Mouse (Mus musculus) liver, embryonic 16.5 days (tissue): Measurements from ENCODE around the gene Otub1. TPM values are rescaled to one million over a fixed set of nuclear protein-coding genes. Genes with fewer than 3 reads are reported as not detected.

ENCODE experiments used
- ATAC-seq: fragments of 200-750 bp; cut with Nextera tagmentation; 2 replicates; pipeline ENCODE4 v1.8.0; 2017; ENCODE audit warnings: low read depth, mild to moderate bottlenecking, moderate number of reproducible peaks, moderate library complexity
- H3K27ac ChIP-seq: fragments of 300-500 bp; sonication (generic); 2 replicates; pipeline ENCODE4 v1.5.1; 2014; ENCODE audit warnings: mild to moderate bottlenecking, low read length
- H3K27me3 ChIP-seq: fragments of 300-500 bp; sonication (generic); 2 replicates; pipeline ENCODE4 v1.6.1; 2014; ENCODE audit warnings: low read depth, low read length, mixed read lengths; ENCODE audit not compliant: control insufficient read depth, insufficient read depth
- H3K36me3 ChIP-seq: fragments of 300-500 bp; sonication (generic); 2 replicates; pipeline ENCODE4 v1.6.1; 2014; ENCODE audit warnings: mild to moderate bottlenecking; ENCODE audit not compliant: control insufficient read depth, insufficient read depth
- H3K4me1 ChIP-seq: fragments of 300-500 bp; sonication (generic); 2 replicates; pipeline ENCODE4 v1.6.1; 2014; ENCODE audit warnings: low read depth, low read length, mixed read lengths; ENCODE audit not compliant: control insufficient read depth
- H3K4me2 ChIP-seq: fragments of 300-500 bp; sonication (generic); 2 replicates; pipeline ENCODE4 v1.6.1; 2014; ENCODE audit warnings: low read depth, low read length, mixed read lengths
- H3K4me3 ChIP-seq: fragments of 300-500 bp; sonication (generic); 2 replicates; pipeline ENCODE4 v1.5.1; 2014; ENCODE audit warnings: low read depth, mild to moderate bottlenecking, low read length
- H3K9ac ChIP-seq: fragments of 300-500 bp; sonication (generic); 2 replicates; pipeline ENCODE4 v1.6.1; 2014; ENCODE audit warnings: low read depth, low read length
- H3K9me3 ChIP-seq: fragments of 300-500 bp; sonication (generic); replicated peaks from 2 replicates; pipeline ENCODE4 v1.6.1; 2016; ENCODE audit warnings: low read length; ENCODE audit not compliant: control insufficient read depth
- WGBS: fragments of 180-500 bp; shearing (Covaris S2); extraction: QIAGEN DNeasy Blood & Tissue Kit; methylation state at CpG from one replicate; pipeline ENCODE4 v1.1.7; 2014; ENCODE audit not compliant: insufficient replicate concordance; 5-methylcytosine and 5-hydroxymethylcytosine counted together
- polyA plus RNA-seq: library from polyadenylated mRNA; unstranded; fragments of >200 nt; fragmentation: Nextera tagmentation; extraction: Ambion mirVana; gene quantifications from 2 replicates; pipeline ENCODE4 v1.2.1, GENCODE M21; 2015

Otub1 gene
- 50.0 and 50.9 TPM in 2 replicates for polyA plus RNA-seq

DNA sequence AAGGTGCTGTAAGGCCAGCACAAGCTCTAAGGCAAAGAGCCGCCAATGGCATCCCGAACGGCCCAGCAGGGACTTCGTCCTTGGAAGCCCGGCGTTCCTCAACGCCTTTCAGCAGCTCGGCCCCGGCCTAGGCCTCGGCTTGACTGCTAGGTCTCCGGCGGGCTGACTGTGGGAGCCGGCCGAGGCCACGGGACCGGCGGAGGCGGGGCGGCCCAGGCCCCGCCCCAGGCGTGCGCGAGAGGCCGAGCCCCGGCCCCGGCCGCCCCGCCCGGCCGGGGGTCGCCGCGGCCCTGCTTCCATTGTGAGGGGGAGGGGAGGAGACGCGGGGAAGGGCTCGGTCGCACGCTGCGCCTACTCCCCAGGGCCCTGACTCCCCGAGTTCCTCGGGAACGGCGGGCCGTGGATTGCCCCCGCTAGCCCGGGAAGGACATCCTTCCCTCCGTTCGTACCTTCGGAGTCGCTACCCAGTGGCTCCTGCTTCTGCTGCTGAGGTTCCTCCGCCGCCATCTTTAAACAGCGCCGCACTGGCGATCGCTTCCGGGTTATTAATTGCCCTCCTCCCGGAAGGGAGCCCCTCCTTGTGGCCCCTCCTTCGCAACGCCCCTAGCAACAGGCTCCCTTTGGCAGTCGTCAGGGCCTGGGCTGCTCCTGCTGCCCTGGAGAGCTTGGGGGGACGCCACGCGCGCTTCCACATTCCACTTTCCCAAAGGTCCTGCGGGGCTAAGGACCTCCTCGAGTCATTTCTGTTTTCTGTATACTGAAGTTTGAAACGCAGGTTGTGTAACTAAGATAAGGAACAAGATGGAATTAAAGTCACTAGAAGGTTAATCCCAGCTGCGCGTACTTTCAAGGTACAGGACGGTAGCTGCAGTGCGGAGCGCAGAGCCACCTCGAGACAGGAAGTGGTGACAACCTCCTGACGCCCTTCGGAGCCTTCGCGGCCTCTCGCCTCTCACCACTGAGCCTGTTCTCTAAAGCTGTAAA is at the start of gene Otub1:
Gene Otub1 (minus strand): TSS at position 564 of the 984 bp plus-strand sequence.
- under 1% methylated on average over 79 of the region's 79 CpGs for WGBS
- peaks cover 33% of the 10 kb centered on the region for H3K4me1 ChIP-seq
- peak within 1 kb of the TSS; percentile 90 for H3K4me2 ChIP-seq
- H3K9me3 ChIP-seq, result no peaks in the 10 kb centered on the region
- peaks cover 18% of the 10 kb centered on the region for H3K36me3 ChIP-seq
- H3K9ac ChIP-seq, result peak within 1 kb of the TSS; percentile 83
- H3K27me3 ChIP-seq, result no peaks in the 10 kb centered on the region
- H3K27ac ChIP-seq, result peak within 1 kb of the TSS; percentile 99
- H3K4me3 ChIP-seq, result peak within 1 kb of the TSS; percentile 86
- peak; percentile 97 for ATAC-seq

DNA sequence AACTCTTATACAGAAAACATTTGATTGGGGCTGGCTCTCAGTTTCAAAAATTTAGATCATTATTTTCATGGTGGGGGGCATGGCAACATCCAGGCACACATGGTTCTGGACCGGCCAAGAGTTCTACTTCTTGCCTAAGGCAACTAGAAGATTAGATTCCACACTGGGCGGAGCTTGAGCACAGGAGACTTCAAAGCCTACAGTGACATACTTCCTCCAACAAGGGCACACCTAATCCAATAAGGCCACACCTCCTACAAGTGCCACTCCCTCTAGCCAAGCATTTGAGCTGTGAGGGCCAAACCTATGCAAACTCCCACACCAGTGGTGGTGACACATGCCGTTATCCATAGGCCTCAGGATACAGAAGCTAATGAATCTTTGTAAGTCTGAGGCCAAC is 39.9 kb upstream of the Otub1 start:
- Histone ChIP-seq H3K4me2 (no peak overlapping the region), H3K4me3 (no peak overlapping the region), H3K36me3 (no peaks in the 10 kb centered on the region), H3K9me3 (no peaks in the 10 kb centered on the region), H3K27me3 (no peaks in the 10 kb centered on the region), H3K27ac (no peak overlapping the region), H3K9ac (no peak overlapping the region), H3K4me1 (peaks cover 4% of the 10 kb centered on the region; the same call in 1 of the 2 replicates)
- 49% methylated on average over 3 of the region's 3 CpGs for WGBS
- no peak for ATAC-seq

DNA sequence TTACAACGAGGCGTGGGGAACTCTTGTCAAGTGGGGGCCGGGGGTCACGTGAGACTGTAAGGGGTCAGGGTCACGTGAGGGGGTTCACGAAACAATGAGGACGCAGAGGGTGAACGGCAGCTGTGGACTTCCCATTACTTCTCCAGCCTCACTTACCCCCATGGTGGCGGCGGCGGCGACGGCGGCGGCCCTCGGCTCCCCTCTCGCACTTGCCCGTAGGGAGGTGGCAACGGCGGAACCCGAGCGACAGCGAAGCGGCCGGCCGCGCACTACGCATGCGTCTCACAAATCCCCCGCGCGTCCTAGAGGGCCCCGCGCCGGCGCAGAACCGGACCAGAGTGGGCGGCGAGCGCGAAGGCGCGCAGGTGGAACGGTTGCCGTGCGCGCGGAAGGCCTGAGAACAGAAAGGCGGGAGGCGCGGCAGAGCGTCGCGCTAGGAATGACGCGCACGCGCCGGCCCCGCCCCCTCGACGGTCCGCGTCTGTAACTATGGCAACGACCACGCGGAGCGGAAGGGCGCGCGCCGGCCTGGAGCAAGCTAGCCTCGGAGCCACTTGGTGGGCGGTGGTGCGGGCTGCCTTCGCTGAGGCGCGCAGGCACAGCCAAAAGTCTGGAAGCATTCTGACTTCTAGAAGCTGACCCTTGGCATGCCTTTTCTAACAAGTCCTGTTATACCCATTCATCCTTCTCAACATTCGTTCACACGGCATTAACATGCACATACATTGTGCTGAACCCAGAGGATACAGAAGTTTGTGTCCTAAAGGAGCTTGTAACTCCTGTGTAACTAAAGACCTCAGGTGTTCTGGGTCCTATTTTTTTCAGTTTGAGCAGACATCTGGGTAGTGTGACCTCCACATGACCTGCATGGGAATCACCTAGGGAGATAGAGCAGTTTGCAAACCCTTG is 34.9 kb upstream of the Otub1 start, which contains the start of gene Naa40:
Gene Naa40 (minus strand): TSS at position 402 of the 909 bp plus-strand sequence.
- Histone ChIP-seq H3K4me2 (peak within 1 kb of the TSS; percentile 87), H3K36me3 (peaks cover 4% of the 10 kb centered on the region), H3K27ac (peak within 1 kb of the TSS; percentile 86), H3K4me3 (peak within 1 kb of the TSS; percentile 83), H3K4me1 (peaks cover 15% of the 10 kb centered on the region), H3K27me3 (no peaks in the 10 kb centered on the region), H3K9ac (peak within 1 kb of the TSS; percentile 89), H3K9me3 (no peaks in the 10 kb centered on the region)
- peak; percentile 98 for ATAC-seq
- WGBS, result under 1% methylated on average over 80 of the region's 80 CpGs

DNA sequence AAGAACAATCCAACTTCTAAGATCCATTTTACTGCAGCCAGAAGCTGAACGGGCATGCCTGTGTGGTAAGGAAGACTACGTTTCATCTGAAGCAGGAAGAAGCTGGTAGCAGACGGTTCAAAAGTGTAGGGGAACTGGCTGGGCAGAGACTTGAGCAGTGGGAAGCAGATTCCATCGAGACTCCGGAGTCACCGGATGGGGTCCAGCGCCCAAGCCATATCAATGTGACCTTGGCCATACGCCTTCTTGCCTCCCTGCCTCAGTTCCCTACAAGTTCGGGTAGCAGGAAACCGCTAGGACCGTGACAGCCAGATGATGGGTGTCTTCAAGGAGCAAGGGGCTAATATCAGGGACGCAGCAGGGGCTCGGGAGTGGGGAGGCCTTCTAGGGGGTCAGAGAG is 34.2 kb upstream of the Otub1 start:
- under 1% methylated on average over 13 of the region's 13 CpGs for WGBS
- Histone ChIP-seq H3K9ac (peak overlapping the region; percentile 89), H3K9me3 (no peaks in the 10 kb centered on the region), H3K4me1 (peaks cover 15% of the 10 kb centered on the region), H3K27ac (peak overlapping the region; percentile 86), H3K36me3 (peaks cover 4% of the 10 kb centered on the region), H3K4me2 (peak overlapping the region; percentile 87), H3K4me3 (peak overlapping the region; percentile 83), H3K27me3 (no peaks in the 10 kb centered on the region)
- no peak for ATAC-seq

DNA sequence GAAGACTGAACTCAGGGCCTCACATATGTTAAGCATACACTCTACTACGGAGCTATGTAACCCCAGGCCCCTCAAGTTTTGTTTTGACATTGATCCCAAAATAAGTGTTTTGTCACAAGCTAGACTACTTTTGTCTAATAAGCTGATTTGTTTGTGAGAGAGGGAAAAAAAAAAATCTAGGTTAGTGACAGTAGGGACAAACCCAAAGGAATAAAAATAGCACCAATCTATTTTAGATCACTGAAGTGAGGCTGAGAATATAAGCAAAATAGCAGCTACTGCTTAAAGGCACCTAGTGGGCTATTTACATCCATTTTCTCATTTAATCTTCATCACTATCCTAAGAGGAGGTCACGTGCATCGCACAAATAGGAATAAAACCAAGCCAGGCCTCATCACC is 33.5 kb upstream of the Otub1 start:
- Histone ChIP-seq H3K9ac (peak overlapping the region; percentile 89), H3K27ac (no peak overlapping the region; the same call in 1 of the 2 replicates), H3K27me3 (no peaks in the 10 kb centered on the region), H3K4me1 (peaks cover 15% of the 10 kb centered on the region), H3K9me3 (no peaks in the 10 kb centered on the region), H3K4me2 (peak overlapping the region; percentile 87), H3K4me3 (peak overlapping the region; percentile 83), H3K36me3 (peaks cover 6% of the 10 kb centered on the region)
- no peak for ATAC-seq
- 77% methylated on average over 3 of the region's 3 CpGs for WGBS

DNA sequence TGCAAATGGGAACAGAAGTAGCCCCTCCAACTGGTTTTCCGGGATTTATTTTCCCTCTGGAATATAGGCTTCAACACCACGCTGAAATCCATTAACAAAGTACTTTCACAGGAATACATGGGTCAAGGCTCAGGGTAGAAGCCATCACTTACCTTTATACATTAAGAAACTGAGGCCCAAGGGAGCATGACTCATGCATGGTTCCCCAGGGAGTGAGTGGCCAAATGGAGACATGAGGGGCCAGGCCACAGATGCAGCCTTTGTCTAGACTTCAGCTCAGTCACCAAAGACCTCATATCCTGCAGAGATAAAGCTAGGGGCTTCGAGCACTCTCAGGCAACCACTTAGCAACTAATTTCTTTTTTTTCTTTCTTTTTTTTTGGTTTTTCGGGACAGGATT is 30.6 kb upstream of the Otub1 start:
- Histone ChIP-seq H3K27me3 (no peaks in the 10 kb centered on the region), H3K36me3 (peaks cover 15% of the 10 kb centered on the region), H3K4me1 (peaks cover 15% of the 10 kb centered on the region), H3K9me3 (no peaks in the 10 kb centered on the region), H3K4me3 (no peak overlapping the region), H3K9ac (no peak overlapping the region), H3K4me2 (no peak overlapping the region), H3K27ac (no peak overlapping the region)
- 75% methylated on average over 4 of the region's 4 CpGs for WGBS
- ATAC-seq, result no peak

DNA sequence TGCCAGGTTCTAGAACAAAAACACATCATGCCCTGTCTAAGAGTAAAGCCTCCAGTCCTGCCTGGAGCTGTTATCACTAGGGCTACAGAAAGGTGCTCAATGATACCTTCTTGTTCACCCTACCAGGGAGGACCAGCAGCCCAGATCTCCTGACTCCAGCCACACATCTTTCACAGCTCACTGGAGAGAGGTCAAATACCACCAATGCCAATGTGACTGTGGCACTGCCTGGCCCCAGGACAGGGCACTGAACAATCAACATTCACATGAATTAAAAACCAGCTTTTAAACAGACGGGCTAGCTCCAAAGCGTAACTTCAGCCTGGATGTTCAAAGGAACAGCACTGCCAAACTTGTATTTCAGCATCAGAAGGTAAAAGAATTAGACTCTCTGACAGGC is 29.9 kb upstream of the Otub1 start:
- no peak overlapping the region for H3K4me3 ChIP-seq
- no peaks in the 10 kb centered on the region for H3K9me3 ChIP-seq
- H3K36me3 ChIP-seq, result peaks cover 19% of the 10 kb centered on the region
- H3K4me2 ChIP-seq, result no peak overlapping the region
- H3K27ac ChIP-seq, result no peak overlapping the region
- no peaks in the 10 kb centered on the region for H3K27me3 ChIP-seq
- peaks cover 11% of the 10 kb centered on the region for H3K4me1 ChIP-seq
- ATAC-seq, result no peak
- 82% methylated on average over 2 of the region's 2 CpGs for WGBS
- no peak overlapping the region for H3K9ac ChIP-seq

DNA sequence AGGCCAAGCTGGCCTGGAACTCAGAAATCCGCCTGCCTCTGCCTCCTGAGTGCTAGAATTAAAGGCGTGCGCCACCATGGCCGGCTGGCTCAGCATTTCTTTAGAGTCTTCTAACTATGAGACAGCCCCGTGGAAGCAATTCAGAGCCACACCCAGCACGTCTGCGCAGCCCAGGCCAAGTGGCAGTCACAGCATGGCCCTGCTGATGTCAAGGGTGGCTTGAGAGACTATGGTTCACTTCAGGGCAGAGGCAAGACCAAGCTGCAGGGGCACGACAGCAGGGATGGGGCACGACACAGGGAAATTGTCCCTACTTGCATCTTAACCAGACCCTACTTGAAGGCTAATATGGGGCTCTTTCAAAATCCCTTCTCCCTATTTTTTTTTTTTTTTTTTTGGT is 29.3 kb upstream of the Otub1 start:
- ATAC-seq, result no peak
- 77% methylated on average over 9 of the region's 9 CpGs for WGBS
- no peak overlapping the region for H3K4me2 ChIP-seq
- H3K4me3 ChIP-seq, result no peak overlapping the region
- peaks cover 19% of the 10 kb centered on the region for H3K36me3 ChIP-seq
- H3K9ac ChIP-seq, result no peak overlapping the region
- H3K9me3 ChIP-seq, result no peaks in the 10 kb centered on the region
- peaks cover 11% of the 10 kb centered on the region for H3K4me1 ChIP-seq
- no peaks in the 10 kb centered on the region for H3K27me3 ChIP-seq
- no peak overlapping the region for H3K27ac ChIP-seq
